Mouse (Mus musculus): ENCODE results near the gene Atp8a1. TPM values are rescaled to one million over a fixed set of nuclear protein-coding genes. Genes with fewer than 3 reads are reported as not detected.
"Not testable (repeated sequence)": the region's sequence is repeated elsewhere in the genome, so short reads cannot be mapped to it uniquely, and the experiment has no call there.

Gene Atp8a1
- polyA plus RNA-seq, 1 experiment from 2014 or later = 44.5 TPM

DNA sequence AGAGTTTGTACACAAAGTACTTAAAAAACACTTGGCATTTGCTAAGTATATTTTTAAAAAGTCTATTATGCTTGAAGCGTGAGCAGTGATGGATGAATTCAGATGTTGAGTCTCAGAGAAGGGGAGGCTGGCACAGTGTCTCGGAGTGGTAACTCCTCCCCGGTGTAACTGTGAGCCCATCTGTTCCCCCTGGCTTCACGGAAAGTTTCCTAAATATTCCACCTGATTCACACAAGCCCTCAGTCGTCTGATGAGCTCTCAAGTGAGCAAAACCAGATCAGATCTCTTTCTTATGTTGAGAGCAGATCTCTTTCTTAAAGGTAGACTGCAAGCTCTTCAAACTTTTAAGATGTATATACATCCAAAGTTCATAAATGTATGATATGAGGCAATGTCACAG is 27.8 kb downstream of the Atp8a1 start:
- DNase-seq = no peak
- 58% methylated on average over 5 of the region's 5 CpGs for WGBS
- ATAC-seq (ENCODE audit: insufficient read depth) = no peak

DNA sequence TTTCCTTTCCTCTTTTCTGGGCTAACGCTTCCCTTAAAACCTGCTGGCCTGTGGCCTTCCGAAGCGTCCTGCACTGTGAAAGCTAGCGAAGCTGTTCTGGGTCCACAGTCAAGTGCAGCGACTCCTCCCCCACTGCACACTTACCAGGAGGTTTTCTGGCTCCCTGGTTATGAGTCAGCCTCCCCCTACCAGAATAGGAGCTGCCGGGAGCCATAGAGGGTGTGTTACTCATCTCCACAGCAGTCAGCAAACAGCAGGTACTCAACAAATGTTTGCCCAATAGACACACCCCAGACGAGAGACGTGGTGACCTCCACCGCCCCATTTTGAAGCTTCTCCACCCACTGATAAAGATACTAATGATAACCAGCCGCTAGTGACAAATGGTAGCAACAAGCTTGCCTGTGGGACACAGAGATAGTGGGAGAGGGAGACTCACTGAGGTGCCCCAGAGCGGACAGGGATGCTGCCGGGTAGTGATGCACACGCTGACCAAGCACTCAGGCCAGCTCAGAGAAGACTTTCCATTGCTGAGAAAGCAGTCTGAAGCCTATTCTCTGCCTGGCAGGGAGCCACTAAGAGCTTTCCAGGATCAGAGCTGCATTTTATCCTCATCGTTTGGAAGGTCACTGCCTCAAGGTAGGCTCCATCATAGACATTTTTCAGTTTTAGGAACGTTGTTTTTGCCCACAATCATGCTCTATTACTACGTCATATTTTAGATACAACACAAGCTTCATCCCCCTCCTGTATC is 31.5 kb downstream of the Atp8a1 start:
- DNase-seq (peak; percentile 53), ATAC-seq (ENCODE audit: insufficient read depth) (peak; percentile 85)
- Histone ChIP-seq H3K9ac (peak overlapping the region; percentile 15; the same call in 1 of the 2 replicates), H3K27me3 (ENCODE audit: insufficient read depth, low read length) (no peaks in the 10 kb centered on the region), H3K4me3 (ENCODE audit: low read depth, low read length) (peak overlapping the region; percentile 16; the same call in 1 of the 2 replicates), H3K27ac (ENCODE audit: low read depth) (peak overlapping the region; percentile 4; the same call in 1 of the 2 replicates), H3K36me3 (ENCODE audit: insufficient read depth) (no peaks in the 10 kb centered on the region), H3K9me3 (ENCODE audit: low read depth, low read length) (no peaks in the 10 kb centered on the region), H3K4me1 (ENCODE audit: insufficient read depth) (0 out of 2 replicates have a peak, but pooled peaks cover 4% of the 10 kb centered on the region), H3K4me2 (peak overlapping the region; percentile 38)
- WGBS = 31% methylated on average over 16 of the region's 16 CpGs
- TF ChIP-seq CTCF (IDR thresholded peaks at IDR 0.05; ENCODE audit: low read depth) = no peak

More for the DNA sequence above, 27.8 kb downstream of the Atp8a1 start:
- Histone ChIP-seq H3K27me3 (ENCODE audit: insufficient read depth, low read length) (no peaks in the 10 kb centered on the region), H3K9me3 (ENCODE audit: low read depth, low read length) (no peaks in the 10 kb centered on the region), H3K4me2 (no peak overlapping the region), H3K4me1 (ENCODE audit: insufficient read depth) (0 out of 2 replicates have a peak, but pooled peaks cover 4% of the 10 kb centered on the region), H3K4me3 (ENCODE audit: low read depth, low read length) (no peak overlapping the region), H3K27ac (ENCODE audit: low read depth) (no peak overlapping the region), H3K9ac (no peak overlapping the region), H3K36me3 (ENCODE audit: insufficient read depth) (no peaks in the 10 kb centered on the region)
- TF ChIP-seq CTCF (IDR thresholded peaks at IDR 0.05; ENCODE audit: low read depth) = no peak

DNA sequence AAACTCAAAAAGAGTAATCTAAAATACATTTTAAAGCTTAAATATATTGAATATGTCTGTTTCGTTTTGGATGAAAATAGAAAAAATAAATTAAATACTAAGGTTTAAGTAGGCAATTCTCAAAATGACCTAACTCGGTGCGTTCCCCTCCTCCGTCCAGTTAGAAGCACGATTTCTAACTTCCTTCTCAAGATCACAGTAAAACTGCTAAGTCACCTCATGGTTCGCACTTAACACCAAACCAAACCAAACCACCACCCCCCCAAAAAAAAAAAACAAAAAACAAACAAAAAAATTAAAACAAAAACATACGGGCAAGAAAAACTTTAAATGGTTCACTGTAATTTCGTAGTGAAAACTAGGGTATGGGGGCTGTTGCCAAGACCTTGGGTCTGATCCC is 32.2 kb downstream of the Atp8a1 start:
- not testable (repeated sequence) for H3K9me3 ChIP-seq (ENCODE audit: low read depth, low read length); H3K36me3 ChIP-seq (ENCODE audit: insufficient read depth); H3K4me1 ChIP-seq (ENCODE audit: insufficient read depth); H3K27me3 ChIP-seq (ENCODE audit: insufficient read depth, low read length); DNase-seq; H3K27ac ChIP-seq (ENCODE audit: low read depth); ATAC-seq (ENCODE audit: insufficient read depth)
- H3K4me3 ChIP-seq (ENCODE audit: low read depth, low read length) = peak overlapping the region; percentile 16; the same call in 1 of the 2 replicates
- 61% methylated on average over 5 of the region's 8 CpGs for WGBS
- peak overlapping the region; percentile 15; the same call in 1 of the 2 replicates for H3K9ac ChIP-seq
- peak overlapping the region; percentile 38 for H3K4me2 ChIP-seq

DNA sequence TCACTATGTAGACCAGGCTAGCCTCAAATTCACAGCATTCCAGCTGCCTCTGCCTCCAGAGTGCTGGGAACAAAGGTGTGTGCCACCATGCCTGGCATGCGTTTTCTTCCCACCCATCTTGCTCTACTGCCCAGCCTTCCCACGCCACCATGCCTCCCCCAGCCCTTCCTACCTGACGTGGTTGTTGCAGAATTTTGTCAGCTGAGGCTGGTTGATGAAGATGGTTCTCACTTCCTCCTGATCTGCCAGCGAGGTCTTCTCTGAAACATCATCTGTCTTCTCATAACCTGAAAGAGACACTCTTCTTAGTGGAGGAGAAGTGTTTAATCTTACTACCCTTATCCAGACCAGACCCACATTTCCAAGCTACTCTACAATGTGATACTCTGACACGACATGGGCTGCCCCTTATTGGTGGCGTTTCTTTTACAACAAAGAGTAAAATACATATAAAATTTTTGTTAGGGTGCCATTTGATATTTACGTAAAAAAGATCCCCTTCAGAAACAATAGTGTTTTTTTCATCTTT is 32.7 kb downstream of the Atp8a1 start:
- H3K4me3 ChIP-seq (ENCODE audit: low read depth, low read length) = no peak overlapping the region; the same call in 1 of the 2 replicates
- H3K4me1 ChIP-seq (ENCODE audit: insufficient read depth) = 0 out of 2 replicates have a peak, but pooled peaks cover 4% of the 10 kb centered on the region
- 79% methylated on average over 7 of the region's 7 CpGs for WGBS
- no peaks in the 10 kb centered on the region for H3K27me3 ChIP-seq (ENCODE audit: insufficient read depth, low read length)
- ATAC-seq (ENCODE audit: insufficient read depth) (no peak), DNase-seq (no peak)
- TF ChIP-seq CTCF (IDR thresholded peaks at IDR 0.05; ENCODE audit: low read depth) = no peak
- H3K9ac ChIP-seq = no peak overlapping the region
- no peaks in the 10 kb centered on the region for H3K9me3 ChIP-seq (ENCODE audit: low read depth, low read length)
- no peak overlapping the region for H3K27ac ChIP-seq (ENCODE audit: low read depth)
- peak overlapping the region; percentile 25; the same call in 1 of the 2 replicates for H3K4me2 ChIP-seq
- no peaks in the 10 kb centered on the region for H3K36me3 ChIP-seq (ENCODE audit: insufficient read depth)

DNA sequence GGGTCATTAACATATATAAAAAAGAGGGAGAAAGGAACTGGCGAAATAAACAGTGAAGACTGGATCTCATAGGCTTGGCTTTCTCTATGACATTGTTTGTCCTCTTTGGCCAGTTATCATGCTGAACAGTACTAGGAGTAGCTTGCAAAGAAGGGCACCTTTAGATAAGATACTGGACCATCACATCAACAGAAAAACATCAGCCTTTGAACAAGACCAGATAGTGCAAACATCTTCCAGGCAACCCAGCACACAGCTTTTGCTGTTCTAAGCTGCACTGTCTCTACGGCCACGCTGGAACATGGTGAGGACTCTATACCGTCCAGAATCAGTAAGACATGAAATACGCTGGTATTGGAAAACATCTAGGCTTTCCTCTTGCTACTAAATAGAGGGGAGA is 33.9 kb downstream of the Atp8a1 start:
- Histone ChIP-seq H3K9ac (no peak overlapping the region), H3K27ac (ENCODE audit: low read depth) (no peak overlapping the region), H3K36me3 (ENCODE audit: insufficient read depth) (no peaks in the 10 kb centered on the region), H3K4me1 (ENCODE audit: insufficient read depth) (0 out of 2 replicates have a peak, but pooled peaks cover 4% of the 10 kb centered on the region), H3K9me3 (ENCODE audit: low read depth, low read length) (no peaks in the 10 kb centered on the region), H3K27me3 (ENCODE audit: insufficient read depth, low read length) (no peaks in the 10 kb centered on the region), H3K4me3 (ENCODE audit: low read depth, low read length) (no peak overlapping the region; the same call in 1 of the 2 replicates), H3K4me2 (peak overlapping the region; percentile 25; the same call in 1 of the 2 replicates)
- WGBS = 91% methylated on average over 5 of the region's 5 CpGs
- no peak for TF ChIP-seq CTCF (IDR thresholded peaks at IDR 0.05; ENCODE audit: low read depth)
- DNase-seq (no peak), ATAC-seq (ENCODE audit: insufficient read depth) (no peak)

DNA sequence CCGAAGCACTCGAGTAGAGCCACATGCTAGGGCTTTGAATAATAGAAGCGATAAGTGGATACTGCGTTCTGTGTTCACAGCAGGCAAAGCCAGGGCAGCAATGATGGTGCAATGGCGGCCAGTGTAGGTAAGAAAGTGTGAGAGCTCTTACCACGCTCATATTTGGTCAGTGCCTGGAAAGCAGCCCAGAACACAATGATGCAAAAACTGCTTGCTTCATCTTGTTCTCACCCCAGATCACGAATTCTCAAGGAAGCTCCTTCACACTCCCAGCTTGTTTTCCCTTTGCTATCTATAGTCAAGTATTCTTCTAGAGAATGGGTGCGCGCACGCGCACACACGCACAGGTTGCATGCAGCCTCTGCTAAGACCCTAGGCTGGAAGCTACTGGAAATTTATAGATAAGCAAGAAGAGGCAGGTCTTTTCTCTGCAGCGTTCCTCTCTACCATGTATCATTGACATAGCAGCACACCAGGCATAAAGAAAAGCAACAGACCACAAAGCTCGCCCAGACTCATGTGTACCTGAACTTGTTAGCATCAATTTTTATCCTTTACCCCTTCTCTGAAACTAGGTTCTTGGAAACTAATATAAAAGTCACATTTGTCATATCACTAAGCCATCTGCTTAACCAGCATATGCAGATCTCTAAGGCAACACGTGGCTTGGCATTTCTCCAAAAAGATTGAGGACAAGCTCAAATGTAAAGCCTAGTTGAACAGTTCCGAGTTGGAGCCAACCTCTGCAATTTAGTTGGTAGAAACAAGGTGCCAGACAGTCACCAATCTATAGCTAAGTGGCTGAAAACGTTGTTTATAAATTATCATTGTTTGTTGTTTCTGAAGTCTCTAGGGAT is 44.8 kb downstream of the Atp8a1 start:
- Histone ChIP-seq H3K4me2 (no peak overlapping the region), H3K36me3 (ENCODE audit: insufficient read depth) (no peaks in the 10 kb centered on the region), H3K27ac (ENCODE audit: low read depth) (no peak overlapping the region), H3K27me3 (ENCODE audit: insufficient read depth, low read length) (no peaks in the 10 kb centered on the region), H3K4me1 (ENCODE audit: insufficient read depth) (0 out of 2 replicates have a peak, but pooled peaks cover 4% of the 10 kb centered on the region), H3K9me3 (ENCODE audit: low read depth, low read length) (no peaks in the 10 kb centered on the region), H3K4me3 (ENCODE audit: low read depth, low read length) (no peak overlapping the region), H3K9ac (no peak overlapping the region)
- WGBS = 75% methylated on average over 17 of the region's 17 CpGs
- DNase-seq (peak; percentile 67), ATAC-seq (ENCODE audit: insufficient read depth) (0 out of 2 replicates have a peak, but pooled peaks have one; percentile 31)
- no peak for TF ChIP-seq CTCF (IDR thresholded peaks at IDR 0.05; ENCODE audit: low read depth)

Data from lung, embryonic 14.5 days (tissue).